Comparison of ENCODE assay signal across 9 mouse cellular contexts in the genomic region with DNA sequence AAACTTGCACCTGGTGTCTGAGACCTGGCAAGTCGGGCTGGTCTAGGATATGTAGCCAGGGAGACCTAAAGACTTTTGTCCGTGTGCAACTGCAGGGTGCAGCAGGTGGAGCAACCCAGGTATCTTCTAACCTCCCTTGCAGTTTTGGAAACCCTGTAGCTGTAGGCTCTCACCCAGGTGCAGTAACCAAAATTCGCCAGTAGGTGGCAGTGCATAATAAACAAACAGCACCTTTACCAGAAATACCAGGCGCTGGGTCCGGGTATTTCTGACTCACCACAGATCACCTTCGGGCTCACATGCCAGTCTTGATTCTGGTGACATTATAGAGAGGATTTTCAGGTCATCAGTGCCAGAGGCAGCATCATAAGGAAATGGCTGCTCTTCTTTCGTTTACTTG. TPM values are rescaled to one million over a fixed set of nuclear protein-coding genes. Genes with fewer than 3 reads are reported as not detected.
DNase-seq lines count a peak whose midpoint lies in the region; ATAC-seq and TF ChIP-seq lines count a peak whose summit lies in the region.
"Had no signal": no experiment of that assay in that cellular context is flagged by ENCODE, and none has a peak within 500 bp of the region (broad histone marks: within the 10 kb centered on the region; RNA-seq: fewer than 3 reads in every experiment).

No protein-coding gene starts in this region.

- H3K36me3 ChIP-seq in intestine, postnatal 0 days (ENCODE audit: control insufficient read depth, insufficient read depth), result no peaks in the 10 kb centered on the region
- H3K36me3 ChIP-seq in intestine, embryonic 15.5 days, result no peaks in the 10 kb centered on the region
- H3K36me3 ChIP-seq in splenic B cell, adult 2 months (ENCODE audit: control insufficient read depth, insufficient read depth, low read length, poor library complexity, severe bottlenecking), result no peaks in the 10 kb centered on the region
- H3K36me3 ChIP-seq: embryonic facial prominence, embryonic 15.5 days had no signal

- no peak overlapping the region for H3K4me2 ChIP-seq in intestine, postnatal 0 days (replicated peaks; ENCODE audit: low read depth)
- H3K4me2 ChIP-seq in intestine, embryonic 15.5 days (replicated peaks), result no peak overlapping the region
- H3K4me2 ChIP-seq: embryonic facial prominence, embryonic 15.5 days had no signal

- no peaks in the 10 kb centered on the region for H3K9me3 ChIP-seq in intestine, postnatal 0 days (ENCODE audit: control insufficient read depth)
- H3K9me3 ChIP-seq in intestine, embryonic 15.5 days, result no peaks in the 10 kb centered on the region
- H3K9me3 ChIP-seq: embryonic facial prominence, embryonic 15.5 days had no signal

- H3K9ac ChIP-seq in intestine, postnatal 0 days (ENCODE audit: low read depth, low read length), result no peak overlapping the region
- no peak overlapping the region for H3K9ac ChIP-seq in intestine, embryonic 15.5 days
- H3K9ac ChIP-seq: embryonic facial prominence, embryonic 15.5 days had no signal

- no peak for ATAC-seq in intestine, postnatal 0 days
- ATAC-seq in intestine, embryonic 15.5 days, result no peak; the same call in 1 of the 2 replicates
- ATAC-seq in cerebellum, adult (ENCODE audit: insufficient number of reproducible peaks, low FRiP score, low TSS enrichment), result 0 out of 2 replicates have a peak, but pooled peaks have one; percentile 10
- ATAC-seq in monocyte, adult 5-6 weeks (replicated peaks; ENCODE audit: insufficient number of reproducible peaks, low FRiP score, low TSS enrichment, poor library complexity, severe bottlenecking), result peak; percentile 64; the same call in 1 of the 2 replicates

- peak; percentile 87 for TF ChIP-seq CTCF in intestine, postnatal 0 days (IDR thresholded peaks at IDR 0.05; ENCODE audit: low read depth)

- WGBS in intestine, postnatal 0 days, result 1% methylated on average over 7 of the region's 7 CpGs
- WGBS in intestine, embryonic 15.5 days, result 4% methylated on average over 7 of the region's 7 CpGs

- H3K4me1 ChIP-seq in intestine, postnatal 0 days (replicated peaks; ENCODE audit: control insufficient read depth, insufficient read depth, low read length), result no peaks in the 10 kb centered on the region
- peaks cover 19% of the 10 kb centered on the region; the same call in 1 of the 2 replicates for H3K4me1 ChIP-seq in intestine, embryonic 15.5 days (replicated peaks)

- intact Hi-C loops in left cerebral cortex, postnatal 36 days (cut with DNase I), result loop anchor here (5.0 kb wide), 1 partner anchor 222 kb away; no protein-coding TSS in a partner anchor

- no peak overlapping the region for H3K4me3 ChIP-seq in intestine, postnatal 0 days (ENCODE audit: low read depth, low read length)
- no peak overlapping the region for H3K4me3 ChIP-seq in intestine, embryonic 15.5 days (replicated peaks)
- H3K4me3 ChIP-seq: embryonic facial prominence, embryonic 15.5 days had no signal

- no peaks in the 10 kb centered on the region for H3K27me3 ChIP-seq in intestine, postnatal 0 days (replicated peaks; ENCODE audit: control insufficient read depth, insufficient read depth, low read length)
- H3K27me3 ChIP-seq in intestine, embryonic 15.5 days (replicated peaks), result 0 out of 2 replicates have a peak, but pooled peaks cover 1% of the 10 kb centered on the region
- no peaks in the 10 kb centered on the region for H3K27me3 ChIP-seq in splenic B cell, adult 2 months (ENCODE audit: control insufficient read depth, insufficient read depth, low read length, poor library complexity, severe bottlenecking)

- peak; percentile 87 for DNase-seq in forelimb bud, embryonic 11.5 days (ENCODE audit: low read depth, low spot score)
- DNase-seq in hindlimb bud, embryonic 11.5 days (ENCODE audit: extremely low spot score, low read depth, low spot score), result peak; percentile 86
- peak; percentile 72 to 80 for DNase-seq in left cerebral cortex, postnatal 36 days (ENCODE audit: low spot score in 2 of 2)
- peak; percentile 88 for DNase-seq in splenic B cell, adult 2 months (ENCODE audit: low read depth, low spot score)

- no peak overlapping the region for H3K27ac ChIP-seq in intestine, postnatal 0 days (ENCODE audit: low read depth, low read length)
- H3K27ac ChIP-seq in intestine, embryonic 15.5 days, result no peak overlapping the region
- H3K27ac ChIP-seq: embryonic facial prominence, embryonic 15.5 days had no signal

RNA-seq across cellular contexts. Expression of gene Ak8, which starts 55.5 kb away (rescaled TPM):
- polyA plus RNA-seq in intestine, postnatal 0 days (2015; fragmentation: Nextera tagmentation; extraction: Ambion mirVana), result 0.16 TPM in 1 of 2 replicates, not detected in the other
- 0.44 and 0.48 TPM in 2 replicates for polyA plus RNA-seq in intestine, embryonic 15.5 days (2015; fragmentation: Nextera tagmentation; extraction: Ambion mirVana)
- 1 to 10 TPM; 1.6 to 1.7 TPM for total RNA-seq in left cerebral cortex, postnatal 36 days (2021)
- total RNA-seq in monocyte, adult 5-6 weeks (2017), result 0.39 to 1.6 TPM in 2 of 3 replicates, not detected in the other

RNA-seq across cellular contexts. Expression of gene Spaca9, which starts 55.9 kb away (rescaled TPM):
- 0.60 and 0.86 TPM in 2 replicates for polyA plus RNA-seq in intestine, postnatal 0 days (2015; fragmentation: Nextera tagmentation; extraction: Ambion mirVana)
- 1.0 and 1.2 TPM in 2 replicates for polyA plus RNA-seq in intestine, embryonic 15.5 days (2015; fragmentation: Nextera tagmentation; extraction: Ambion mirVana)
- not detected for total RNA-seq in left cerebral cortex, postnatal 36 days (2021)
- 1.3 to 10.1 TPM (median 3.3 TPM) in 3 replicates for total RNA-seq in monocyte, adult 5-6 weeks (2017)

Comparison
In these comparisons a context has a peak if more than half of its experiments do, and no peak if none do; other contexts are left out.
1. ATAC-seq: peak in cerebellum, adult (single experiment) and monocyte, adult 5-6 weeks (single experiment); none in intestine, postnatal 0 days (single experiment) and intestine, embryonic 15.5 days (single experiment).
2. Peak in every context shown above with its lines, with median percentiles within 50 percentile points of each other: DNase-seq.